Mouse (Mus musculus) midbrain, embryonic 15.5 days (tissue): ENCODE data around the gene Ikzf2. TPM values are rescaled to one million over a fixed set of nuclear protein-coding genes. Genes with fewer than 3 reads are reported as not detected.

ENCODE experiments used
- ATAC-seq: fragments of 200-750 bp; cut with Nextera tagmentation; replicated peaks from 2 replicates; pipeline ENCODE4 v1.8.0; 2017; ENCODE audit warnings: moderate TSS enrichment
- H3K27ac ChIP-seq: fragments of 300-500 bp; sonication (generic); 2 replicates; pipeline ENCODE4 v1.5.1; 2015; ENCODE audit warnings: mild to moderate bottlenecking, inconsistent platforms
- H3K27me3 ChIP-seq: fragments of 300-500 bp; sonication (generic); replicated peaks from 2 replicates; pipeline ENCODE4 v1.6.1; 2015; ENCODE audit warnings: inconsistent platforms
- H3K36me3 ChIP-seq: fragments of 300-500 bp; sonication (generic); replicated peaks from 2 replicates; pipeline ENCODE4 v1.6.1; 2015; ENCODE audit warnings: inconsistent platforms
- H3K4me1 ChIP-seq: fragments of 300-500 bp; sonication (generic); 2 replicates; pipeline ENCODE4 v1.6.1; 2015; ENCODE audit warnings: inconsistent platforms
- H3K4me2 ChIP-seq: fragments of 300-500 bp; sonication (generic); 2 replicates; pipeline ENCODE4 v1.6.1; 2015; ENCODE audit warnings: inconsistent platforms, mild to moderate bottlenecking, moderate library complexity
- H3K4me3 ChIP-seq: fragments of 300-500 bp; sonication (generic); 2 replicates; pipeline ENCODE4 v1.5.1; 2015; ENCODE audit warnings: mild to moderate bottlenecking, inconsistent platforms
- H3K9ac ChIP-seq: fragments of 300-500 bp; sonication (generic); 2 replicates; pipeline ENCODE4 v1.6.1; 2015; ENCODE audit warnings: mild to moderate bottlenecking, inconsistent platforms
- H3K9me3 ChIP-seq: fragments of 300-500 bp; sonication (generic); 2 replicates; pipeline ENCODE4 v1.6.1; 2016; ENCODE audit warnings: inconsistent platforms
- WGBS: fragments of 180-500 bp; shearing (Covaris S2); methylation state at CpG from one replicate; pipeline ENCODE4 v1.1.7; 2015; ENCODE audit warnings: mixed read lengths; 5-methylcytosine and 5-hydroxymethylcytosine counted together
- polyA plus RNA-seq: library from polyadenylated mRNA; unstranded; fragments of >200 nt; fragmentation: Nextera tagmentation; extraction: Ambion mirVana; gene quantifications from 2 replicates; pipeline ENCODE4 v1.2.1, GENCODE M21; 2015

The Ikzf2 gene
- polyA plus RNA-seq, 1 experiment from 2014 or later: 4.4 TPM

- H3K27me3 ChIP-seq: no peaks in the 10 kb centered on the region
- no peak for ATAC-seq
- under 1% methylated on average over 14 of the region's 15 CpGs for WGBS
- peak overlapping the region; percentile 82 for H3K4me2 ChIP-seq
- peak overlapping the region; percentile 53; the same call in 1 of the 2 replicates for H3K9ac ChIP-seq
- peaks cover 15% of the 10 kb centered on the region for H3K4me1 ChIP-seq
- no peaks in the 10 kb centered on the region for H3K9me3 ChIP-seq
- no peaks in the 10 kb centered on the region for H3K36me3 ChIP-seq
- H3K27ac ChIP-seq: 0 out of 2 replicates have a peak overlapping the region, but pooled peaks have one; percentile 89
- peak overlapping the region; percentile 97 for H3K4me3 ChIP-seq
Measured at GRCm38 (mm10) chr1:69685890-69686490, 1.1 kb downstream of the Ikzf2 start.

GRCm38 (mm10) chr1:69685049-69685889 is 1.8 kb downstream of the Ikzf2 start:
- Histone ChIP-seq H3K27me3 (no peaks in the 10 kb centered on the region), H3K36me3 (no peaks in the 10 kb centered on the region), H3K27ac (no peak overlapping the region), H3K9ac (no peak overlapping the region), H3K4me2 (peak overlapping the region; percentile 82), H3K4me1 (peaks cover 15% of the 10 kb centered on the region), H3K4me3 (peak overlapping the region; percentile 97), H3K9me3 (no peaks in the 10 kb centered on the region)
- under 1% methylated on average over 11 of the region's 11 CpGs for WGBS
- ATAC-seq: no peak

- no peak overlapping the region for H3K9ac ChIP-seq
- H3K4me2 ChIP-seq: peak overlapping the region; percentile 82
- H3K27me3 ChIP-seq: no peaks in the 10 kb centered on the region
- H3K4me1 ChIP-seq: peaks cover 15% of the 10 kb centered on the region
- H3K36me3 ChIP-seq: no peaks in the 10 kb centered on the region
- whole genome bisulfite sequencing: 26% methylated on average over 13 of the region's 13 CpGs
- H3K9me3 ChIP-seq: no peaks in the 10 kb centered on the region
- no peak overlapping the region for H3K27ac ChIP-seq
- peak overlapping the region; percentile 97 for H3K4me3 ChIP-seq
- no peak for ATAC-seq
Measured at GRCm38 (mm10) chr1:69684280-69685040, 2.6 kb downstream of the Ikzf2 start.

- Histone ChIP-seq H3K9ac (no peak overlapping the region), H3K4me3 (no peak overlapping the region), H3K27me3 (no peaks in the 10 kb centered on the region), H3K9me3 (no peaks in the 10 kb centered on the region), H3K4me2 (no peak overlapping the region), H3K4me1 (peaks cover 15% of the 10 kb centered on the region), H3K27ac (no peak overlapping the region), H3K36me3 (no peaks in the 10 kb centered on the region)
- ATAC-seq: no peak
- 65% methylated on average over 3 of the region's 3 CpGs for WGBS
Measured at GRCm38 (mm10) chr1:69683851-69684250, 3.2 kb downstream of the Ikzf2 start.

GRCm38 (mm10) chr1:69683058-69683457 is 4.0 kb downstream of the Ikzf2 start:
- 92% methylated on average over 8 of the region's 8 CpGs for WGBS
- no peak overlapping the region for H3K27ac ChIP-seq
- no peaks in the 10 kb centered on the region for H3K36me3 ChIP-seq
- no peak overlapping the region for H3K9ac ChIP-seq
- no peaks in the 10 kb centered on the region for H3K27me3 ChIP-seq
- H3K9me3 ChIP-seq: no peaks in the 10 kb centered on the region
- H3K4me3 ChIP-seq: no peak overlapping the region
- H3K4me2 ChIP-seq: no peak overlapping the region
- H3K4me1 ChIP-seq: peaks cover 13% of the 10 kb centered on the region
- ATAC-seq: no peak

- H3K4me1 ChIP-seq: peaks cover 12% of the 10 kb centered on the region
- H3K27ac ChIP-seq: no peak overlapping the region
- WGBS: 82% methylated on average over 3 of the region's 3 CpGs
Measured at GRCm38 (mm10) chr1:69682261-69682660, 4.8 kb downstream of the Ikzf2 start.

GRCm38 (mm10) chr1:69681003-69681402 is 6.0 kb downstream of the Ikzf2 start:
- H3K4me1 ChIP-seq: peaks cover 12% of the 10 kb centered on the region
- no peak overlapping the region for H3K27ac ChIP-seq
- H3K9ac ChIP-seq: no peak overlapping the region
- no peaks in the 10 kb centered on the region for H3K27me3 ChIP-seq
- ATAC-seq: no peak
- H3K4me3 ChIP-seq: no peak overlapping the region
- 83% methylated on average over 5 of the region's 5 CpGs for WGBS
- H3K36me3 ChIP-seq: no peaks in the 10 kb centered on the region
- no peak overlapping the region for H3K4me2 ChIP-seq
- H3K9me3 ChIP-seq: no peaks in the 10 kb centered on the region

More at GRCm38 (mm10) chr1:69682261-69682660, 4.8 kb downstream of the Ikzf2 start:
- Histone ChIP-seq H3K9ac (no peak overlapping the region), H3K27me3 (no peaks in the 10 kb centered on the region), H3K4me3 (no peak overlapping the region), H3K9me3 (no peaks in the 10 kb centered on the region), H3K4me2 (no peak overlapping the region), H3K36me3 (no peaks in the 10 kb centered on the region)
- ATAC-seq: no peak

- no peak overlapping the region for H3K4me3 ChIP-seq
- peaks cover 10% of the 10 kb centered on the region for H3K4me1 ChIP-seq
- no peak overlapping the region for H3K27ac ChIP-seq
- H3K9ac ChIP-seq: no peak overlapping the region
- no peaks in the 10 kb centered on the region for H3K36me3 ChIP-seq
- no peak overlapping the region for H3K4me2 ChIP-seq
- H3K9me3 ChIP-seq: no peaks in the 10 kb centered on the region
- H3K27me3 ChIP-seq: no peaks in the 10 kb centered on the region
- WGBS: 88% methylated on average over 4 of the region's 4 CpGs
- ATAC-seq: no peak
Measured at GRCm38 (mm10) chr1:69680501-69680900, 6.5 kb downstream of the Ikzf2 start.

GRCm38 (mm10) chr1:69669897-69670404 is 17.1 kb downstream of the Ikzf2 start:
- H3K4me2 ChIP-seq: no peak overlapping the region
- no peak for ATAC-seq
- H3K4me1 ChIP-seq: no peaks in the 10 kb centered on the region
- no peaks in the 10 kb centered on the region for H3K9me3 ChIP-seq
- H3K9ac ChIP-seq: no peak overlapping the region
- no peaks in the 10 kb centered on the region for H3K36me3 ChIP-seq
- H3K27me3 ChIP-seq: no peaks in the 10 kb centered on the region
- no peak overlapping the region for H3K4me3 ChIP-seq
- no peak overlapping the region for H3K27ac ChIP-seq
- WGBS: 97% methylated on average over 10 of the region's 10 CpGs

- Histone ChIP-seq H3K27me3 (no peaks in the 10 kb centered on the region), H3K27ac (no peak overlapping the region), H3K9me3 (no peaks in the 10 kb centered on the region), H3K4me3 (no peak overlapping the region), H3K36me3 (no peaks in the 10 kb centered on the region), H3K9ac (no peak overlapping the region), H3K4me2 (no peak overlapping the region), H3K4me1 (no peaks in the 10 kb centered on the region)
- ATAC-seq: no peak
- 92% methylated on average over 5 of the region's 5 CpGs for WGBS
Measured at GRCm38 (mm10) chr1:69667456-69667855, 19.6 kb downstream of the Ikzf2 start.

GRCm38 (mm10) chr1:69659779-69660178 is 27.3 kb downstream of the Ikzf2 start:
- H3K27me3 ChIP-seq: no peaks in the 10 kb centered on the region
- no peak overlapping the region for H3K4me3 ChIP-seq
- H3K9ac ChIP-seq: no peak overlapping the region
- H3K4me1 ChIP-seq: 0 out of 2 replicates have a peak, but pooled peaks cover 4% of the 10 kb centered on the region
- no peak overlapping the region for H3K4me2 ChIP-seq
- 83% methylated on average over 2 of the region's 2 CpGs for WGBS
- no peak for ATAC-seq
- H3K27ac ChIP-seq: no peak overlapping the region
- H3K36me3 ChIP-seq: no peaks in the 10 kb centered on the region
- no peaks in the 10 kb centered on the region for H3K9me3 ChIP-seq

- H3K4me1 ChIP-seq: 0 out of 2 replicates have a peak, but pooled peaks cover 4% of the 10 kb centered on the region
- H3K27me3 ChIP-seq: no peaks in the 10 kb centered on the region
- ATAC-seq: no peak
- H3K36me3 ChIP-seq: no peaks in the 10 kb centered on the region
- H3K4me3 ChIP-seq: no peak overlapping the region
- H3K9me3 ChIP-seq: no peaks in the 10 kb centered on the region
- no peak overlapping the region for H3K4me2 ChIP-seq
- WGBS: 48% methylated on average over 6 of the region's 6 CpGs
- H3K27ac ChIP-seq: no peak overlapping the region
- no peak overlapping the region for H3K9ac ChIP-seq
Measured at GRCm38 (mm10) chr1:69658051-69658450, 29.0 kb downstream of the Ikzf2 start.
